Mouse (Mus musculus): ENCODE measurements around the gene Vcl. TPM values are rescaled to one million over a fixed set of nuclear protein-coding genes. Genes with fewer than 3 reads are reported as not detected.

Vcl gene
- polyA plus RNA-seq, 1 experiment from 2014 or later: 68.9 TPM

GRCm38 (mm10) chr14:20994475-20994874 lies 65.3 kb downstream of the Vcl start:
- no peak overlapping the region for H3K27ac ChIP-seq

DNA sequence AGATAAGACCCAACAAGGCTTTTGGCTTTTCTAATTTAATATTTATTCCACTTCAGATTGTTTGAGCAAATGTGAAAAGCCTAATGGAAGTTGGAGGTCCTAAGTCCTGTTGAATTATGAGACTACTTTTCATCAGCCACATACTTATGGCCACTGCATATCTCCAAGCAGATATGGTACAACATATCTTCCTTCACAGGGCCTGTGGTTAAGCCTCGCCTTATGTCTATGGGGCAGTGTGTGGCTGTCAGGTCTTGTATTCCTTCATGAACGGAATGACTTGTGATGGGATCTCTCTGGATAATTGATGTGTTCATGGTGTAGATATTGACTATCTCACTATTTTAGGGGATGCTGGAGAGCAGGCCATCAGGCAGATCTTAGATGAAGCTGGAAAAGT lies 66.3 kb downstream of the Vcl start:
- Histone ChIP-seq H3K4me1 (no peaks in the 10 kb centered on the region), H3K4me3 (no peak overlapping the region), H3K9me3 (no peaks in the 10 kb centered on the region), H3K27ac (no peak overlapping the region), H3K27me3 (ENCODE audit: insufficient read depth, poor library complexity, severe bottlenecking) (no peaks in the 10 kb centered on the region), H3K36me3 (peaks cover 44% of the 10 kb centered on the region)
- DNase-seq (ENCODE audit: low spot score): no peak
- WGBS: 77% methylated on average over 2 of the region's 2 CpGs

More at GRCm38 (mm10) chr14:20994475-20994874, 65.3 kb downstream of the Vcl start:
- no peak for DNase-seq (ENCODE audit: low spot score)
- Histone ChIP-seq H3K36me3 (peaks cover 51% of the 10 kb centered on the region), H3K4me1 (no peaks in the 10 kb centered on the region), H3K4me3 (no peak overlapping the region), H3K9me3 (no peaks in the 10 kb centered on the region), H3K27me3 (ENCODE audit: insufficient read depth, poor library complexity, severe bottlenecking) (no peaks in the 10 kb centered on the region)
- WGBS: 56% methylated on average over 3 of the region's 3 CpGs

- DNase-seq (ENCODE audit: low spot score): no peak
- no peaks in the 10 kb centered on the region for H3K4me1 ChIP-seq
- H3K27ac ChIP-seq: no peak overlapping the region
- no peak overlapping the region for H3K4me3 ChIP-seq
- peaks cover 41% of the 10 kb centered on the region for H3K36me3 ChIP-seq
- WGBS: 48% methylated on average over 5 of the region's 5 CpGs
- H3K27me3 ChIP-seq (ENCODE audit: insufficient read depth, poor library complexity, severe bottlenecking): no peaks in the 10 kb centered on the region
- H3K9me3 ChIP-seq: no peaks in the 10 kb centered on the region
These were observed 67.2 kb downstream of the Vcl start for GRCm38 (mm10) chr14:20996361-20996760.

DNA sequence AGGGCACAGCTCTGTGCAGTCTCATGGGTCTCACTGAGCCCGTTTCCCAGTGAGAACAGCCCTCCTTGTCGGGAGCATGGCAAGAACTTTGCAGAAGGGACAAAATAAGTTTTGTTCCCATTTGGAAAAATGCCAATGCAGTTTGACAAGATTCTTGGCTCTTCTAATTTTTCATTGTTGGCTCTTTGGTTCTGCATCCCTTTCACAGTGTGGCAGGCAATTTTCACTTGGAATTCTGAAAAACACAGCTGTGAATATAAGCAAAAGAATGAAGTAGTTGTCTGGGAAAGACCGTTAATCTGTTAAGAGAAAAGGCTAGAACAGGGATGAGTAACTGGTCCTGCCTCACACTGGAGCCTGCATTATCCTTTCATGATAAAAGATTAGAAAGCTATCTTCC lies 68.3 kb downstream of the Vcl start:
- H3K27ac ChIP-seq: no peak overlapping the region
- no peak for DNase-seq (ENCODE audit: low spot score)
- no peaks in the 10 kb centered on the region for H3K27me3 ChIP-seq (ENCODE audit: insufficient read depth, poor library complexity, severe bottlenecking)
- peaks cover 45% of the 10 kb centered on the region for H3K36me3 ChIP-seq
- H3K4me3 ChIP-seq: no peak overlapping the region
- no peaks in the 10 kb centered on the region for H3K9me3 ChIP-seq
- H3K4me1 ChIP-seq: no peaks in the 10 kb centered on the region
- 61% methylated on average over 3 of the region's 3 CpGs for WGBS

DNA sequence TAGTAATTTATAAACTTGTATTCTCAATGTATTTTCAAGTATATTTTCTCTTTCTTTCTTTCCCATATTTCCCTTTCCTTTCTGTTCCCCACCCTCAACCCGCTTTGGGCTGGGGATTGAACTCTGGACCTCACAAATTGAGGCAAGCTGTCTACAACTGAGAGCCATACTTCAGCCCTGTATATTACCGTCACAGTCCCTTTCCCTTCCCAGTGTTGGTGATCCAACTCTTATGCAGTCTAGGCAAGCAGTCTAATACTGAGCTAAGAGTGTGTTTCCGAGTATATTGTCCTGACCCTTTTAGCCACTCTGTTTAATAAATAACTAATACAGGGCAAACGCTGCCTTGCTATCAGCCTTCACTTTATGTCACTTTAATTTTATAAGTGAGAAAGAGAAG lies 70.4 kb downstream of the Vcl start:
- no peaks in the 10 kb centered on the region for H3K27me3 ChIP-seq (ENCODE audit: insufficient read depth, poor library complexity, severe bottlenecking)
- H3K27ac ChIP-seq: no peak overlapping the region
- no peak overlapping the region for H3K4me3 ChIP-seq
- H3K36me3 ChIP-seq: peaks cover 61% of the 10 kb centered on the region
- H3K4me1 ChIP-seq: no peaks in the 10 kb centered on the region
- no peak for DNase-seq (ENCODE audit: low spot score)
- 86% methylated on average over 4 of the region's 4 CpGs for WGBS
- no peaks in the 10 kb centered on the region for H3K9me3 ChIP-seq

- Histone ChIP-seq H3K27ac (no peak overlapping the region), H3K4me3 (no peak overlapping the region), H3K27me3 (ENCODE audit: insufficient read depth, poor library complexity, severe bottlenecking) (no peaks in the 10 kb centered on the region), H3K4me1 (no peaks in the 10 kb centered on the region), H3K36me3 (peaks cover 78% of the 10 kb centered on the region), H3K9me3 (no peaks in the 10 kb centered on the region)
- WGBS: 86% methylated on average over 5 of the region's 5 CpGs
- DNase-seq (ENCODE audit: low spot score): no peak
These were observed 84.7 kb downstream of the Vcl start for GRCm38 (mm10) chr14:21013800-21014334.

DNA sequence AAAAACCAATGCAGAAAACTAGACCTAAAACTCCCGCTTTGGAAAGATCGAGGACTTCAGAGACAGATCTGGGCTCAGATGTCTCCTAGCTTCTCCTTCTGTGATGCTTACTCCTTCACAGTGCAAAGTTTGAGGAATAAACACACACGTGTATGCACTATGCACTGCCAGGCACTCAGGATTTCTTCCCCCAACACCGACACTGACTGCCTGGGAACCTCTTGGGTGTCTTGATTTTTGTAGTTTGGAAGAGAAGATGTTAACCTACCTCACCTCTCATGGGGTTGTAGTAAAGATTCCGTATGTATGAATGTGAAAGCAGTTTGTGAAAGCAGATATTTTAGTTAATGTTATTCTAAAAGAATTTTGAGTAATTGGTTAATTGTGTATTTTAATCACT lies 88.7 kb downstream of the Vcl start:
- Histone ChIP-seq H3K4me1 (peaks cover 5% of the 10 kb centered on the region), H3K36me3 (peaks cover 90% of the 10 kb centered on the region), H3K27ac (no peak overlapping the region), H3K27me3 (ENCODE audit: insufficient read depth, poor library complexity, severe bottlenecking) (no peaks in the 10 kb centered on the region), H3K9me3 (no peaks in the 10 kb centered on the region), H3K4me3 (no peak overlapping the region)
- WGBS: 88% methylated on average over 5 of the region's 5 CpGs
- DNase-seq (ENCODE audit: low spot score): no peak

GRCm38 (mm10) chr14:21018977-21019376 lies 89.8 kb downstream of the Vcl start:
- no peak for DNase-seq (ENCODE audit: low spot score)
- Histone ChIP-seq H3K27me3 (ENCODE audit: insufficient read depth, poor library complexity, severe bottlenecking) (no peaks in the 10 kb centered on the region), H3K27ac (no peak overlapping the region), H3K4me1 (peaks cover 5% of the 10 kb centered on the region), H3K9me3 (no peaks in the 10 kb centered on the region), H3K4me3 (no peak overlapping the region), H3K36me3 (peaks cover 90% of the 10 kb centered on the region)
- WGBS: 58% methylated on average over 3 of the region's 3 CpGs

- peaks cover 93% of the 10 kb centered on the region for H3K36me3 ChIP-seq
- DNase-seq (ENCODE audit: low spot score): no peak
- H3K4me3 ChIP-seq: no peak overlapping the region
- WGBS: 91% methylated on average over 8 of the region's 8 CpGs
- H3K27ac ChIP-seq: no peak overlapping the region
- H3K4me1 ChIP-seq: peaks cover 5% of the 10 kb centered on the region
- no peaks in the 10 kb centered on the region for H3K27me3 ChIP-seq (ENCODE audit: insufficient read depth, poor library complexity, severe bottlenecking)
- no peaks in the 10 kb centered on the region for H3K9me3 ChIP-seq
These were observed 91.2 kb downstream of the Vcl start for GRCm38 (mm10) chr14:21020435-21020834.

DNA sequence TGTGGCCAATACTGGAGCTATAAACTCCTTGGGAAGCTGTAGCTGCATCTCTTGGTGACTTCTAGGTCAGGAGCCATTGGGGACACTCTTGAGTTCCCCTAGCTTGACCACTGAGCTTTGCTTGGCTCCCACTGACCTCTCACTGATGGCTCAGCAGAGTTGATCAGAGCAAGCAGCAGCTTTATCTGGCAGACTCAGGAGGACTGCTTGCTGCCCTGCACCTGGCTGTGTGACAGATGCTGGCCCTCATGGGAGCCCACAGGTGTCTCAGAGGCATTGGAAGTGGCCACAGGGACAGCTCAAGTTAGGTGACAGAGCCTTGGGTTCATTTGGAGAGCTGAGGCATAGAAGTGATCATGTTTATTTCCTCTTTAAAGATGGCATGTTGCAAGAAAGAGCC lies 98.3 kb downstream of the Vcl start:
- H3K36me3 ChIP-seq: peaks cover 94% of the 10 kb centered on the region
- no peak overlapping the region for H3K27ac ChIP-seq
- H3K4me3 ChIP-seq: no peak overlapping the region
- H3K27me3 ChIP-seq (ENCODE audit: insufficient read depth, poor library complexity, severe bottlenecking): no peaks in the 10 kb centered on the region
- H3K4me1 ChIP-seq: peaks cover 9% of the 10 kb centered on the region; the same call in 1 of the 2 replicates
- DNase-seq (ENCODE audit: low spot score): no peak
- no peaks in the 10 kb centered on the region for H3K9me3 ChIP-seq

- Histone ChIP-seq H3K9me3 (no peaks in the 10 kb centered on the region), H3K27me3 (ENCODE audit: insufficient read depth, poor library complexity, severe bottlenecking) (no peaks in the 10 kb centered on the region), H3K36me3 (peaks cover 94% of the 10 kb centered on the region), H3K4me1 (peaks cover 9% of the 10 kb centered on the region; the same call in 1 of the 2 replicates), H3K4me3 (no peak overlapping the region), H3K27ac (no peak overlapping the region)
- no peak for DNase-seq (ENCODE audit: low spot score)
- WGBS: 83% methylated on average over 11 of the region's 11 CpGs
These were observed 99.9 kb downstream of the Vcl start for GRCm38 (mm10) chr14:21029025-21029659.

- Histone ChIP-seq H3K9me3 (no peaks in the 10 kb centered on the region), H3K36me3 (peaks cover 87% of the 10 kb centered on the region)
- 73% methylated on average over 6 of the region's 6 CpGs for WGBS
These were observed 102.7 kb downstream of the Vcl start for GRCm38 (mm10) chr14:21031783-21032511.

GRCm38 (mm10) chr14:21034271-21034670 lies 105.1 kb downstream of the Vcl start:
- Histone ChIP-seq H3K9me3 (no peaks in the 10 kb centered on the region), H3K36me3 (peaks cover 85% of the 10 kb centered on the region), H3K4me3 (no peak overlapping the region), H3K4me1 (peaks cover 9% of the 10 kb centered on the region; the same call in 1 of the 2 replicates), H3K27ac (no peak overlapping the region), H3K27me3 (ENCODE audit: insufficient read depth, poor library complexity, severe bottlenecking) (no peaks in the 10 kb centered on the region)
- DNase-seq (ENCODE audit: low spot score): no peak
- WGBS: 92% methylated on average over 4 of the region's 4 CpGs

More at GRCm38 (mm10) chr14:21031783-21032511, 102.7 kb downstream of the Vcl start:
- H3K4me1 ChIP-seq: peaks cover 9% of the 10 kb centered on the region; the same call in 1 of the 2 replicates
- DNase-seq (ENCODE audit: low spot score): no peak
- H3K27me3 ChIP-seq (ENCODE audit: insufficient read depth, poor library complexity, severe bottlenecking): no peaks in the 10 kb centered on the region
- peak overlapping the region; percentile 47; the same call in 1 of the 2 replicates for H3K27ac ChIP-seq
- H3K4me3 ChIP-seq: no peak overlapping the region

Data from heart, embryonic 10.5 days (tissue).